Mouse (Mus musculus): ENCODE results near the gene Tank. TPM values are rescaled to one million over a fixed set of nuclear protein-coding genes. Genes with fewer than 3 reads are reported as not detected.

Tank gene
- 148 TPM for polyA plus RNA-seq (2014; fragmentation: Illumina TruSeq; extraction: RNeasy Lipid Tissue Mini Kit (QIAGEN cat#74804))

DNA sequence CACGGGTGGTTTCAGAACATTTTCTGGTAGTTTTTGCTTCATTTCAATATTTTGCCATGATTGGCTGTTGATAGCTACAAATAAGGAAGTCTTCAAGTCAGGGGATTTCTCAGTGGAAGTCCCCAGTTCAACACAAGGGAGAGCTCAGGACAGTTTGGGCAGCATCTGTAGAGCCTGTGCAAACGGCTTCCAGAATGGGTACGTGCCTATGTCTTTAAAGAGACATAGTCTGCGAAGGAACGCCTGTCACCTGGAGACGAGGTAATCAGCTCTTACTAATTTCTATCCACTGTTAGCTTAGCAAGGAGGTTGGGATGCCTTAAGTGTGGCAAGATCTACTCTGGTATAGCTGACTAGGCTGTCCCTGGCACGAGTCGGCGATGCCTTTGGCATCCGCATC is at the start of gene Tank:
TSS of gene Tank (plus strand) at position 153 of the 400 bp plus-strand sequence.

Other genes with a start within 250 kb of the Tank start
- 600 TPM for gene Psmd14, start 133.1 kb downstream of the Tank start, polyA plus RNA-seq (2014; fragmentation: Illumina TruSeq; extraction: RNeasy Lipid Tissue Mini Kit (QIAGEN cat#74804))
- gene Tbr1, start 224.3 kb downstream of the Tank start, polyA plus RNA-seq (2014; fragmentation: Illumina TruSeq; extraction: RNeasy Lipid Tissue Mini Kit (QIAGEN cat#74804)) = not detected